Comparison of ENCODE assay signal across 8 mouse cellular contexts in genomic region chrX:12078195-12079058, GRCm38 (mm10).
DNase-seq lines count a peak whose midpoint lies in the region; ATAC-seq and TF ChIP-seq lines count a peak whose summit lies in the region.

No protein-coding gene starts in this region.

- H3K36me3 ChIP-seq in forebrain, embryonic 15.5 days, result no peaks in the 10 kb centered on the region
- no peaks in the 10 kb centered on the region for H3K36me3 ChIP-seq in intestine, embryonic 15.5 days
- H3K36me3 ChIP-seq in lung, embryonic 14.5 days (ENCODE audit: insufficient read depth), result no peaks in the 10 kb centered on the region
- H3K36me3 ChIP-seq in spleen, adult 2 months (ENCODE audit: control insufficient read depth, insufficient read depth, low read length), result no peaks in the 10 kb centered on the region

- DNase-seq in right cerebral cortex, postnatal 25 days, result peak; percentile 40
- DNase-seq in right cerebral cortex, postnatal 36 days (ENCODE audit: low spot score in 2 of 2), result no peak
- DNase-seq in adrenal gland, postnatal 25 days, result peak; percentile 36
- peak; percentile 53 for DNase-seq in lung, embryonic 14.5 days
- peak in 1 of 2 experiments; percentile 37 for DNase-seq in spleen, adult 2 months (ENCODE audit: low read depth in 1 of 2, low spot score in 2 of 2)
- DNase-seq in ovary, adult 18-20 months (ENCODE audit: low spot score), result no peak

- TF ChIP-seq POLR2A in spleen, adult 2 months (IDR thresholded peaks at IDR 0.05; ENCODE audit: low read depth, low read length), result no peak

- peak overlapping the region; percentile 70 for H3K4me3 ChIP-seq in forebrain, embryonic 15.5 days
- H3K4me3 ChIP-seq in intestine, embryonic 15.5 days (replicated peaks), result peak overlapping the region; percentile 57
- peak overlapping the region; percentile 63 for H3K4me3 ChIP-seq in lung, embryonic 14.5 days (ENCODE audit: low read depth, low read length)
- peak overlapping the region; percentile 75 for H3K4me3 ChIP-seq in spleen, adult 2 months (ENCODE audit: extremely low read depth, insufficient read depth, insufficient read length)

- H3K27ac ChIP-seq in forebrain, embryonic 15.5 days (replicated peaks), result peak overlapping the region; percentile 92
- peak overlapping the region; percentile 36; the same call in 1 of the 2 replicates for H3K27ac ChIP-seq in intestine, embryonic 15.5 days
- H3K27ac ChIP-seq in lung, embryonic 14.5 days (ENCODE audit: low read depth), result peak overlapping the region; percentile 42; the same call in 1 of the 2 replicates
- peak overlapping the region; percentile 93 for H3K27ac ChIP-seq in spleen, adult 2 months (ENCODE audit: insufficient read depth, low read length)

- peak overlapping the region; percentile 67 for H3K4me2 ChIP-seq in forebrain, embryonic 15.5 days (replicated peaks)
- peak overlapping the region; percentile 85 for H3K4me2 ChIP-seq in intestine, embryonic 15.5 days (replicated peaks)
- H3K4me2 ChIP-seq in lung, embryonic 14.5 days, result peak overlapping the region; percentile 83

- H3K9me3 ChIP-seq in forebrain, embryonic 15.5 days, result no peaks in the 10 kb centered on the region
- H3K9me3 ChIP-seq in intestine, embryonic 15.5 days, result no peaks in the 10 kb centered on the region
- no peaks in the 10 kb centered on the region for H3K9me3 ChIP-seq in lung, embryonic 14.5 days (ENCODE audit: low read depth, low read length)

- 2% methylated on average over 68 of the region's 73 CpGs for WGBS in forebrain, embryonic 15.5 days
- WGBS in intestine, embryonic 15.5 days, result 2% methylated on average over 73 of the region's 73 CpGs
- 2% methylated on average over 73 of the region's 73 CpGs for WGBS in lung, embryonic 14.5 days
- 10% methylated on average over 73 of the region's 73 CpGs for WGBS in spleen, adult 2 months

- peaks cover 40% of the 10 kb centered on the region for H3K4me1 ChIP-seq in forebrain, embryonic 15.5 days
- H3K4me1 ChIP-seq in intestine, embryonic 15.5 days (replicated peaks), result no peaks in the 10 kb centered on the region
- no peaks in the 10 kb centered on the region for H3K4me1 ChIP-seq in lung, embryonic 14.5 days (ENCODE audit: insufficient read depth)
- peaks cover 9% of the 10 kb centered on the region; the same call in 1 of the 2 replicates for H3K4me1 ChIP-seq in spleen, adult 2 months (ENCODE audit: control insufficient read depth, insufficient read depth, insufficient read length)

- H3K27me3 ChIP-seq in forebrain, embryonic 15.5 days, result peaks cover 23% of the 10 kb centered on the region; the same call in 1 of the 2 replicates
- H3K27me3 ChIP-seq in intestine, embryonic 15.5 days (replicated peaks), result peaks cover 30% of the 10 kb centered on the region
- peaks cover 59% of the 10 kb centered on the region for H3K27me3 ChIP-seq in lung, embryonic 14.5 days (ENCODE audit: insufficient read depth, low read length)
- no peaks in the 10 kb centered on the region for H3K27me3 ChIP-seq in spleen, adult 2 months (ENCODE audit: control insufficient read depth, insufficient read depth, low read length)

- TF ChIP-seq CTCF in lung, embryonic 14.5 days (IDR thresholded peaks at IDR 0.05; ENCODE audit: low read depth), result no peak
- no peak for TF ChIP-seq CTCF in spleen, adult 2 months (IDR thresholded peaks at IDR 0.05; ENCODE audit: extremely low read depth, insufficient read depth, insufficient read length, insufficient replicate concordance)

- ATAC-seq in forebrain, embryonic 15.5 days (replicated peaks), result 0 out of 2 replicates have a peak, but pooled peaks have one; percentile 15
- 0 out of 2 replicates have a peak, but pooled peaks have one; percentile 4 for ATAC-seq in intestine, embryonic 15.5 days
- no peak for ATAC-seq in lung, embryonic 14.5 days (ENCODE audit: insufficient read depth)

- peak overlapping the region; percentile 77 for H3K9ac ChIP-seq in forebrain, embryonic 15.5 days (replicated peaks)
- peak overlapping the region; percentile 66 for H3K9ac ChIP-seq in intestine, embryonic 15.5 days
- H3K9ac ChIP-seq in lung, embryonic 14.5 days, result peak overlapping the region; percentile 76

Comparison
In these comparisons a context has a peak if more than half of its experiments do, and no peak if none do; other contexts are left out.
1. DNase-seq: peak in right cerebral cortex, postnatal 25 days (single experiment), adrenal gland, postnatal 25 days (single experiment) and lung, embryonic 14.5 days (single experiment); none in right cerebral cortex, postnatal 36 days (0 of 2) and ovary, adult 18-20 months (single experiment).
2. H3K27ac ChIP-seq: peak in every context shown above with its lines; median percentile 93 in spleen, adult 2 months; 92 in forebrain, embryonic 15.5 days; 42 in lung, embryonic 14.5 days; 36 in intestine, embryonic 15.5 days.
3. Peak in every context shown above with its lines, with median percentiles within 50 percentile points of each other: H3K4me2 ChIP-seq, H3K4me3 ChIP-seq and H3K9ac ChIP-seq.